Mouse (Mus musculus): ENCODE measurements around the gene Micu2.

GRCm38 (mm10) chr14:58018869-58019268 is 19.8 kb upstream of the Micu2 start:
- TF ChIP-seq CTCF (IDR thresholded peaks at IDR 0.05; ENCODE audit: extremely low read depth, insufficient read depth, insufficient read length, insufficient replicate concordance): no peak
- TF ChIP-seq POLR2A (IDR thresholded peaks at IDR 0.05; ENCODE audit: low read depth, low read length): no peak

Measured in spleen, adult 2 months (tissue).